Mouse (Mus musculus) limb, embryonic 15.5 days (tissue): ENCODE results near the gene Ric8b. TPM values are rescaled to one million over a fixed set of nuclear protein-coding genes. Genes with fewer than 3 reads are reported as not detected.

Experiments used
- ATAC-seq: fragments of 200-750 bp; cut with Nextera tagmentation; 2 replicates; pipeline ENCODE4 v1.8.0; 2017; ENCODE audit warnings: low read depth, moderate TSS enrichment; ENCODE audit not compliant: insufficient number of reproducible peaks, low FRiP score, low TSS enrichment
- H3K27ac ChIP-seq: fragments of 300-500 bp; sonication (generic); 2 replicates; pipeline ENCODE4 v1.5.1; 2015; ENCODE audit warnings: moderate library complexity, mild to moderate bottlenecking, inconsistent platforms
- H3K27me3 ChIP-seq: fragments of 300-500 bp; sonication (generic); 2 replicates; pipeline ENCODE4 v1.6.1; 2015; ENCODE audit warnings: inconsistent platforms
- H3K36me3 ChIP-seq: fragments of 300-500 bp; sonication (generic); 2 replicates; pipeline ENCODE4 v1.6.1; 2015; ENCODE audit warnings: inconsistent platforms
- H3K4me1 ChIP-seq: fragments of 300-500 bp; sonication (generic); 2 replicates; pipeline ENCODE4 v1.6.1; 2015; ENCODE audit warnings: inconsistent platforms
- H3K4me2 ChIP-seq: fragments of 300-500 bp; sonication (generic); 2 replicates; pipeline ENCODE4 v1.6.1; 2015; ENCODE audit warnings: mild to moderate bottlenecking, inconsistent platforms
- H3K4me3 ChIP-seq: fragments of 300-500 bp; sonication (generic); 2 replicates; pipeline ENCODE4 v1.5.1; 2015; ENCODE audit warnings: mild to moderate bottlenecking, inconsistent platforms
- H3K9ac ChIP-seq: fragments of 300-500 bp; sonication (generic); 2 replicates; pipeline ENCODE4 v1.6.1; 2015; ENCODE audit warnings: inconsistent platforms
- H3K9me3 ChIP-seq: fragments of 300-500 bp; sonication (generic); 2 replicates; pipeline ENCODE4 v1.6.1; 2016; ENCODE audit warnings: inconsistent platforms
- WGBS: fragments of 180-500 bp; shearing (Covaris S2); methylation state at CpG from one replicate; pipeline ENCODE4 v1.1.7; 2015; 5-methylcytosine and 5-hydroxymethylcytosine counted together
- polyA plus RNA-seq: library from polyadenylated mRNA; unstranded; fragments of >200 nt; fragmentation: Nextera tagmentation; extraction: Ambion mirVana; gene quantifications from 2 replicates; pipeline ENCODE4 v1.2.1, GENCODE M21; 2015

Ric8b gene
- polyA plus RNA-seq, 1 experiment from 2014 or later, result 20.0 TPM

GRCm38 (mm10) chr10:84996366-84996765, 79.0 kb downstream of the Ric8b start:
- Histone ChIP-seq H3K27ac (no peak overlapping the region), H3K9ac (no peak overlapping the region), H3K4me2 (no peak overlapping the region), H3K27me3 (no peaks in the 10 kb centered on the region), H3K9me3 (no peaks in the 10 kb centered on the region), H3K36me3 (peaks cover 20% of the 10 kb centered on the region), H3K4me3 (no peak overlapping the region), H3K4me1 (peaks cover 9% of the 10 kb centered on the region)
- no peak for ATAC-seq
- WGBS, result 76% methylated on average over 6 of the region's 6 CpGs

- peaks cover 9% of the 10 kb centered on the region for H3K4me1 ChIP-seq
- no peak overlapping the region for H3K4me3 ChIP-seq
- H3K27ac ChIP-seq, result peak overlapping the region; percentile 4; the same call in 1 of the 2 replicates
- no peak for ATAC-seq
- H3K9me3 ChIP-seq, result no peaks in the 10 kb centered on the region
- H3K9ac ChIP-seq, result no peak overlapping the region
- 57% methylated on average over 10 of the region's 10 CpGs for WGBS
- no peak overlapping the region for H3K4me2 ChIP-seq
- H3K36me3 ChIP-seq, result peaks cover 11% of the 10 kb centered on the region
- H3K27me3 ChIP-seq, result no peaks in the 10 kb centered on the region
These were observed 80.3 kb downstream of the Ric8b start for GRCm38 (mm10) chr10:84997571-84998224.

- no peak for ATAC-seq
- peaks cover 11% of the 10 kb centered on the region for H3K36me3 ChIP-seq
- H3K9ac ChIP-seq, result no peak overlapping the region
- peaks cover 9% of the 10 kb centered on the region for H3K4me1 ChIP-seq
- 37% methylated on average over 1 of the region's 1 CpGs for WGBS
- H3K27me3 ChIP-seq, result no peaks in the 10 kb centered on the region
- H3K27ac ChIP-seq, result 0 out of 2 replicates have a peak overlapping the region, but pooled peaks have one; percentile 4
- H3K4me2 ChIP-seq, result no peak overlapping the region
- H3K9me3 ChIP-seq, result no peaks in the 10 kb centered on the region
- no peak overlapping the region for H3K4me3 ChIP-seq
These were observed 80.8 kb downstream of the Ric8b start for GRCm38 (mm10) chr10:84998225-84998579.

GRCm38 (mm10) chr10:85001920-85002319, 84.5 kb downstream of the Ric8b start:
- WGBS, result 79% methylated on average over 7 of the region's 7 CpGs
- no peak overlapping the region for H3K4me3 ChIP-seq
- H3K27me3 ChIP-seq, result no peaks in the 10 kb centered on the region
- no peak overlapping the region for H3K27ac ChIP-seq
- H3K36me3 ChIP-seq, result peaks cover 18% of the 10 kb centered on the region; the same call in 1 of the 2 replicates
- H3K4me1 ChIP-seq, result peaks cover 9% of the 10 kb centered on the region
- H3K4me2 ChIP-seq, result no peak overlapping the region
- H3K9me3 ChIP-seq, result no peaks in the 10 kb centered on the region
- no peak for ATAC-seq
- no peak overlapping the region for H3K9ac ChIP-seq

- no peak overlapping the region for H3K4me3 ChIP-seq
- no peak for ATAC-seq
- H3K4me2 ChIP-seq, result no peak overlapping the region
- no peak overlapping the region for H3K27ac ChIP-seq
- no peaks in the 10 kb centered on the region for H3K27me3 ChIP-seq
- 84% methylated on average over 7 of the region's 7 CpGs for WGBS
- H3K4me1 ChIP-seq, result no peaks in the 10 kb centered on the region
- H3K36me3 ChIP-seq, result peaks cover 19% of the 10 kb centered on the region; the same call in 1 of the 2 replicates
- H3K9ac ChIP-seq, result no peak overlapping the region
- H3K9me3 ChIP-seq, result no peaks in the 10 kb centered on the region
These were observed 86.0 kb downstream of the Ric8b start for GRCm38 (mm10) chr10:85003190-85004026.

- no peak overlapping the region for H3K4me2 ChIP-seq
- WGBS, result 84% methylated on average over 7 of the region's 7 CpGs
- H3K9ac ChIP-seq, result no peak overlapping the region
- no peak overlapping the region for H3K27ac ChIP-seq
- peaks cover 32% of the 10 kb centered on the region for H3K36me3 ChIP-seq
- H3K4me3 ChIP-seq, result no peak overlapping the region
- no peak for ATAC-seq
- H3K4me1 ChIP-seq, result no peaks in the 10 kb centered on the region
- H3K9me3 ChIP-seq, result no peaks in the 10 kb centered on the region
- no peaks in the 10 kb centered on the region for H3K27me3 ChIP-seq
These were observed 89.3 kb downstream of the Ric8b start for GRCm38 (mm10) chr10:85006573-85007310.

- Histone ChIP-seq H3K4me3 (no peak overlapping the region), H3K36me3 (peaks cover 32% of the 10 kb centered on the region), H3K9ac (no peak overlapping the region), H3K27ac (no peak overlapping the region), H3K9me3 (no peaks in the 10 kb centered on the region), H3K4me2 (no peak overlapping the region), H3K4me1 (no peaks in the 10 kb centered on the region), H3K27me3 (no peaks in the 10 kb centered on the region)
- WGBS, result 83% methylated on average over 11 of the region's 11 CpGs
- no peak for ATAC-seq
These were observed 90.7 kb downstream of the Ric8b start for GRCm38 (mm10) chr10:85007861-85008840.

- WGBS, result 53% methylated on average over 2 of the region's 2 CpGs
- Histone ChIP-seq H3K4me1 (no peaks in the 10 kb centered on the region), H3K4me2 (no peak overlapping the region), H3K4me3 (no peak overlapping the region), H3K9ac (no peak overlapping the region), H3K36me3 (peaks cover 33% of the 10 kb centered on the region), H3K9me3 (no peaks in the 10 kb centered on the region), H3K27ac (no peak overlapping the region), H3K27me3 (no peaks in the 10 kb centered on the region)
- no peak for ATAC-seq
These were observed 93.7 kb downstream of the Ric8b start for GRCm38 (mm10) chr10:85011066-85011465.

GRCm38 (mm10) chr10:85013464-85013863, 96.0 kb downstream of the Ric8b start:
- Histone ChIP-seq H3K9ac (no peak overlapping the region), H3K27ac (no peak overlapping the region), H3K4me3 (no peak overlapping the region), H3K4me2 (no peak overlapping the region), H3K9me3 (no peaks in the 10 kb centered on the region), H3K36me3 (peaks cover 50% of the 10 kb centered on the region), H3K4me1 (no peaks in the 10 kb centered on the region), H3K27me3 (no peaks in the 10 kb centered on the region)
- WGBS, result 10% methylated on average over 1 of the region's 1 CpGs
- no peak for ATAC-seq

GRCm38 (mm10) chr10:85013924-85014428, 96.6 kb downstream of the Ric8b start:
- ATAC-seq, result no peak
- Histone ChIP-seq H3K9ac (no peak overlapping the region), H3K4me3 (no peak overlapping the region), H3K36me3 (peaks cover 50% of the 10 kb centered on the region), H3K4me2 (no peak overlapping the region), H3K27me3 (no peaks in the 10 kb centered on the region), H3K27ac (no peak overlapping the region), H3K9me3 (no peaks in the 10 kb centered on the region), H3K4me1 (no peaks in the 10 kb centered on the region)
- 88% methylated on average over 8 of the region's 8 CpGs for WGBS

GRCm38 (mm10) chr10:85014456-85014976, 97.1 kb downstream of the Ric8b start:
- Histone ChIP-seq H3K4me1 (no peaks in the 10 kb centered on the region), H3K9ac (no peak overlapping the region), H3K36me3 (peaks cover 51% of the 10 kb centered on the region), H3K27ac (no peak overlapping the region), H3K9me3 (no peaks in the 10 kb centered on the region), H3K4me3 (no peak overlapping the region), H3K4me2 (no peak overlapping the region), H3K27me3 (no peaks in the 10 kb centered on the region)
- WGBS, result 76% methylated on average over 9 of the region's 9 CpGs
- ATAC-seq, result no peak
